Mouse (Mus musculus): ENCODE results near the gene Prh1.
"Not testable (repeated sequence)": the region's sequence is repeated elsewhere in the genome, so short reads cannot be mapped to it uniquely, and the experiment has no call there.

The Prh1 gene

DNA sequence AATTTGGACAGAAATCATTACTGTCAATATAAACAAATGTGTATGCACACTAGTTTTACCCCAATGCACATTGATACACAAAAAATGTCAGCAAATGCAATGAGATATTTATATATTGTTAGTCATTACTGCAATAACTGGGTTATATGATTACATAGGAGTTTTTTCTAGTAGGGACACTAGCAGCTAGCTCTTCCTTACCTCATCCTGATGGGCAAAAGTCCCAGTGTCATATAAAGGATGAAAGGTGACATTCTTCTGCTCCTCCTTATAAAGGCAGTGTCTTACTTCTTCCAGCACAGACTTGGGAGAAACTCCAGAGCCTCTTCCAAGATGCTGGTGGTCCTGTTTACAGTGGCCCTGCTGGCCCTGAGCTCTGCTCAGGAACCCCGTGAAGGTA is at the start of gene Prh1:
Prh1 (plus strand) TSS at position 301 of the 400 bp plus-strand sequence.
- DNase-seq (ENCODE audit: low spot score), result not testable (repeated sequence)

DNA sequence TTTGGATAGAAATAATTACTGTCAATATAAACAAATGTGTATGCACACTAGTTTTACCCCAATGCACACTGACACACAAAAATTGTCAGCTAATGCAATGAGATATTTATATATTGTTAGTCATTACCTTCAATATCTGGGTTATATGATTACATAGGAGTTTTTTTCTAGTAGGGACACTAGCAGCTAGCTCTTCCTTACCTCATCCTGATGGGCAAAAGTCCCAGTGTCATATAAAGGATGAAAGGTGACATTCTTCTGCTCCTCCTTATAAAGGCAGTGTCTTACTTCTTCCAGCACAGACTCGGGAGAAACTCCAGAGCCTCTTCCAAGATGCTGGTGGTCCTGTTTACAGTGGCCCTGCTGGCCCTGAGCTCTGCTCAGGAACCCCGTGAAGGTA is 26.0 kb downstream of the Prh1 start, which contains the start of gene Prp2:
Prp2 (plus strand) TSS at position 301 of the 400 bp plus-strand sequence.
- not testable (repeated sequence) for DNase-seq (ENCODE audit: low spot score)

Measured in adipocyte (in vitro differentiated cells).